Comparison of ENCODE assay signal across 7 mouse cellular contexts in genomic region chr5:149228700-149229618, GRCm38 (mm10). TPM values are rescaled to one million over a fixed set of nuclear protein-coding genes. Genes with fewer than 3 reads are reported as not detected.
DNase-seq lines count a peak whose midpoint lies in the region; ATAC-seq and TF ChIP-seq lines count a peak whose summit lies in the region.

No protein-coding gene starts in this region.

- no peaks in the 10 kb centered on the region for H3K36me3 ChIP-seq in embryonic facial prominence, embryonic 10.5 days (replicated peaks)
- no peaks in the 10 kb centered on the region for H3K36me3 ChIP-seq in intestine, postnatal 0 days (ENCODE audit: control insufficient read depth, insufficient read depth)
- H3K36me3 ChIP-seq in midbrain, embryonic 12.5 days, result no peaks in the 10 kb centered on the region
- no peaks in the 10 kb centered on the region for H3K36me3 ChIP-seq in small intestine, adult 2 months (ENCODE audit: control insufficient read depth, insufficient read depth, low read length)

- no peaks in the 10 kb centered on the region for H3K27me3 ChIP-seq in embryonic facial prominence, embryonic 10.5 days (replicated peaks; ENCODE audit: low read depth, poor library complexity, severe bottlenecking)
- no peaks in the 10 kb centered on the region for H3K27me3 ChIP-seq in intestine, postnatal 0 days (replicated peaks; ENCODE audit: control insufficient read depth, insufficient read depth, low read length)
- H3K27me3 ChIP-seq in midbrain, embryonic 12.5 days, result peaks cover 4% of the 10 kb centered on the region
- no peaks in the 10 kb centered on the region for H3K27me3 ChIP-seq in small intestine, adult 2 months (ENCODE audit: control insufficient read depth, insufficient read depth, low read length)

- WGBS in embryonic facial prominence, embryonic 10.5 days, result 2% methylated on average over 55 of the region's 55 CpGs
- 2% methylated on average over 55 of the region's 55 CpGs for WGBS in intestine, postnatal 0 days
- WGBS in midbrain, embryonic 12.5 days, result 3% methylated on average over 55 of the region's 55 CpGs
- WGBS in small intestine, adult 2 months, result 3% methylated on average over 55 of the region's 55 CpGs

- H3K9ac ChIP-seq in intestine, postnatal 0 days (ENCODE audit: low read depth, low read length), result peak overlapping the region; percentile 58; the same call in 1 of the 2 replicates
- H3K9ac ChIP-seq in midbrain, embryonic 12.5 days (replicated peaks), result peak overlapping the region; percentile 50

- intact Hi-C loops in left cerebral cortex, postnatal 4 days (cut with DNase I), result no loop called here

- TF ChIP-seq CTCF in intestine, postnatal 0 days (IDR thresholded peaks at IDR 0.05; ENCODE audit: low read depth), result no peak
- TF ChIP-seq CTCF in small intestine, adult 2 months (IDR thresholded peaks at IDR 0.05; ENCODE audit: extremely low read depth, insufficient read length, insufficient replicate concordance, low read depth, low read length), result no peak

- peak; percentile 100 for ATAC-seq in intestine, postnatal 0 days
- ATAC-seq in midbrain, embryonic 12.5 days (ENCODE audit: low FRiP score, low read depth), result peak; percentile 98

- DNase-seq in adrenal gland, postnatal 10 days, result peak; percentile 100
- DNase-seq in embryonic facial prominence, embryonic 10.5 days (ENCODE audit: low spot score), result peak; percentile 98
- peak; percentile 47 for DNase-seq in gonadal fat pad, adult 2 months (ENCODE audit: low read depth)
- peak; percentile 95 for DNase-seq in left cerebral cortex, postnatal 4 days

- H3K4me2 ChIP-seq in intestine, postnatal 0 days (replicated peaks; ENCODE audit: low read depth), result peak overlapping the region; percentile 60
- peak overlapping the region; percentile 50 for H3K4me2 ChIP-seq in midbrain, embryonic 12.5 days (replicated peaks)

- H3K27ac ChIP-seq in embryonic facial prominence, embryonic 10.5 days (replicated peaks), result peak overlapping the region; percentile 89
- H3K27ac ChIP-seq in intestine, postnatal 0 days (ENCODE audit: low read depth, low read length), result peak overlapping the region; percentile 73
- H3K27ac ChIP-seq in midbrain, embryonic 12.5 days (replicated peaks), result peak overlapping the region; percentile 81
- peak overlapping the region; percentile 76 for H3K27ac ChIP-seq in small intestine, adult 2 months (ENCODE audit: insufficient read depth, low read depth, low read length)

- peaks cover 20% of the 10 kb centered on the region for H3K4me1 ChIP-seq in embryonic facial prominence, embryonic 10.5 days
- no peaks in the 10 kb centered on the region for H3K4me1 ChIP-seq in intestine, postnatal 0 days (replicated peaks; ENCODE audit: control insufficient read depth, insufficient read depth, low read length)
- peaks cover 13% of the 10 kb centered on the region for H3K4me1 ChIP-seq in midbrain, embryonic 12.5 days
- H3K4me1 ChIP-seq in small intestine, adult 2 months (ENCODE audit: control insufficient read depth, insufficient read depth, insufficient read length, low read length), result no peaks in the 10 kb centered on the region

- H3K4me3 ChIP-seq in embryonic facial prominence, embryonic 10.5 days, result peak overlapping the region; percentile 65
- H3K4me3 ChIP-seq in intestine, postnatal 0 days (ENCODE audit: low read depth, low read length), result peak overlapping the region; percentile 46
- peak overlapping the region; percentile 50 for H3K4me3 ChIP-seq in midbrain, embryonic 12.5 days
- peak overlapping the region; percentile 65 for H3K4me3 ChIP-seq in small intestine, adult 2 months (ENCODE audit: low read depth, low read length)

- 0 out of 2 replicates have a peak, but pooled peaks cover 3% of the 10 kb centered on the region for H3K9me3 ChIP-seq in embryonic facial prominence, embryonic 10.5 days
- H3K9me3 ChIP-seq in intestine, postnatal 0 days (ENCODE audit: control insufficient read depth), result no peaks in the 10 kb centered on the region
- H3K9me3 ChIP-seq in midbrain, embryonic 12.5 days, result no peaks in the 10 kb centered on the region

- 0 out of 2 replicates have a peak, but pooled peaks have one; percentile 26 for TF ChIP-seq POLR2A in small intestine, adult 2 months (IDR thresholded peaks at IDR 0.05; ENCODE audit: low read depth, low read length)

RNA-seq across cellular contexts. Expression of gene Alox5ap, which starts 35.6 kb away (rescaled TPM):
- total RNA-seq in adrenal gland, postnatal 10 days (2021), result 10 to 100 TPM; 10.3 to 15.3 TPM
- polyA plus RNA-seq in embryonic facial prominence, embryonic 10.5 days (2016; fragmentation: Nextera tagmentation; extraction: Ambion mirVana), result 5.5 and 5.8 TPM in 2 replicates
- polyA plus RNA-seq in gonadal fat pad, adult 2 months (2012; rRNA removed), result 36.6 and 42.1 TPM in 2 replicates
- polyA plus RNA-seq in intestine, postnatal 0 days (2015; fragmentation: Nextera tagmentation; extraction: Ambion mirVana), result 4.6 and 4.9 TPM in 2 replicates
- 1 to 10 TPM; 6.4 to 7.8 TPM for total RNA-seq in left cerebral cortex, postnatal 4 days (2021)
- 4.8 and 6.5 TPM in 2 replicates for polyA plus RNA-seq in midbrain, embryonic 12.5 days (2016; fragmentation: Nextera tagmentation; extraction: Ambion mirVana)
- 12.3 and 21.8 TPM in 2 replicates for polyA plus RNA-seq in small intestine, adult 2 months (2012; rRNA removed)

RNA-seq across cellular contexts. Expression of gene Hmgb1, which starts 44.7 kb away (rescaled TPM):
- total RNA-seq in adrenal gland, postnatal 10 days (2021), result 100 to 1,000 TPM; 186 to 230 TPM
- 1,556 and 1,753 TPM in 2 replicates for polyA plus RNA-seq in embryonic facial prominence, embryonic 10.5 days (2016; fragmentation: Nextera tagmentation; extraction: Ambion mirVana)
- polyA plus RNA-seq in gonadal fat pad, adult 2 months (2012; rRNA removed), result 22.9 and 36.6 TPM in 2 replicates
- polyA plus RNA-seq in intestine, postnatal 0 days (2015; fragmentation: Nextera tagmentation; extraction: Ambion mirVana), result 516 and 565 TPM in 2 replicates
- total RNA-seq in left cerebral cortex, postnatal 4 days (2021), result 100 to 1,000 TPM; 291 to 345 TPM
- polyA plus RNA-seq in midbrain, embryonic 12.5 days (2016; fragmentation: Nextera tagmentation; extraction: Ambion mirVana), result 1,454 and 1,508 TPM in 2 replicates
- 3.2 and 5.2 TPM in 2 replicates for polyA plus RNA-seq in small intestine, adult 2 months (2012; rRNA removed)

RNA-seq across cellular contexts. Expression of gene Uspl1, which starts 44.8 kb away (rescaled TPM):
- 10 to 100 TPM; 29.1 to 30.9 TPM for total RNA-seq in adrenal gland, postnatal 10 days (2021)
- 76.3 and 78.3 TPM in 2 replicates for polyA plus RNA-seq in embryonic facial prominence, embryonic 10.5 days (2016; fragmentation: Nextera tagmentation; extraction: Ambion mirVana)
- polyA plus RNA-seq in gonadal fat pad, adult 2 months (2012; rRNA removed), result 8.8 and 10.4 TPM in 2 replicates
- 16.9 and 17.5 TPM in 2 replicates for polyA plus RNA-seq in intestine, postnatal 0 days (2015; fragmentation: Nextera tagmentation; extraction: Ambion mirVana)
- 10 to 100 TPM; 53.5 to 61.5 TPM for total RNA-seq in left cerebral cortex, postnatal 4 days (2021)
- 71.2 and 72.3 TPM in 2 replicates for polyA plus RNA-seq in midbrain, embryonic 12.5 days (2016; fragmentation: Nextera tagmentation; extraction: Ambion mirVana)
- polyA plus RNA-seq in small intestine, adult 2 months (2012; rRNA removed), result 2.4 and 3.7 TPM in 2 replicates

Comparison
In these comparisons a context has a peak if more than half of its experiments do, and no peak if none do; other contexts are left out.
1. Peak in every context shown above with its lines: DNase-seq, ATAC-seq, H3K4me3 ChIP-seq and H3K27ac ChIP-seq.
2. DNase-seq: peak in every context shown above with its lines; median percentile 100 in adrenal gland, postnatal 10 days; 98 in embryonic facial prominence, embryonic 10.5 days; 95 in left cerebral cortex, postnatal 4 days; 47 in gonadal fat pad, adult 2 months.
3. RNA of gene Hmgb1, which starts 44.7 kb away (polyA plus RNA-seq): 1,556 to 1,753 TPM in embryonic facial prominence, embryonic 10.5 days, 1,454 to 1,508 TPM in midbrain, embryonic 12.5 days and 516 to 565 TPM in intestine, postnatal 0 days; 22.9 to 36.6 TPM in gonadal fat pad, adult 2 months and 3.2 to 5.2 TPM in small intestine, adult 2 months; every median in the first group is over 10 times any median in the second.